Mouse (Mus musculus) small intestine, adult 2 months (tissue): ENCODE results near the gene Col1a2. TPM values are rescaled to one million over a fixed set of nuclear protein-coding genes. Genes with fewer than 3 reads are reported as not detected.

Experiments
- H3K27ac ChIP-seq: fragments of 200-500 bp; 2 replicates; pipeline ENCODE4 v1.5.1; 2012; ENCODE audit warnings: low read depth, low read length, control low read depth, inconsistent platforms; ENCODE audit not compliant: insufficient read depth
- H3K27me3 ChIP-seq: fragments of 200-500 bp; 2 replicates; pipeline ENCODE4 v1.6.1; 2012; ENCODE audit warnings: mild to moderate bottlenecking, moderate library complexity, low read length, inconsistent platforms; ENCODE audit not compliant: control insufficient read depth, insufficient read depth
- H3K36me3 ChIP-seq: fragments of 200-500 bp; 2 replicates; pipeline ENCODE4 v1.6.1; 2012; ENCODE audit warnings: mild to moderate bottlenecking, low read length, control low read depth, inconsistent platforms; ENCODE audit not compliant: control insufficient read depth, insufficient read depth
- H3K4me1 ChIP-seq: fragments of 200-500 bp; 2 replicates; pipeline ENCODE4 v1.6.1; 2012; ENCODE audit warnings: low read length, inconsistent platforms, mixed read lengths; ENCODE audit not compliant: control insufficient read depth, insufficient read depth, insufficient read length
- H3K4me3 ChIP-seq: fragments of 200-500 bp; 2 replicates; pipeline ENCODE4 v1.5.1; 2012; ENCODE audit warnings: low read depth, mild to moderate bottlenecking, control low read depth, inconsistent platforms, low read length, moderate library complexity
- CTCF ChIP-seq: fragments of 200-500 bp; IDR thresholded peaks from 2 replicates; pipeline ENCODE4 v1.5.1; 2012; ENCODE audit warnings: low read depth, mild to moderate bottlenecking, control low read depth, inconsistent platforms, low read length, moderate library complexity, mixed read lengths; ENCODE audit not compliant: insufficient replicate concordance, insufficient read length; ENCODE audit errors: extremely low read depth
- POLR2A ChIP-seq: fragments of 200-500 bp; IDR thresholded peaks from 2 replicates; pipeline ENCODE4 v1.6.1; 2012; ENCODE audit warnings: low read depth, mild to moderate bottlenecking, control low read depth, inconsistent platforms, low read length, moderate library complexity
- WGBS: fragments of 180-500 bp; shearing (Covaris S2); methylation state at CpG from one replicate; pipeline ENCODE4 v1.1.7; 2018; 5-methylcytosine and 5-hydroxymethylcytosine counted together
- polyA plus RNA-seq: library from polyadenylated mRNA; depleted of rRNA; stranded (reverse); fragments of >200 nt; gene quantifications from 2 replicates; pipeline ENCODE4 v1.2.3, GENCODE M21; 2012

Gene Col1a2
- polyA plus RNA-seq, 1 experiment: 39.8 TPM

DNA sequence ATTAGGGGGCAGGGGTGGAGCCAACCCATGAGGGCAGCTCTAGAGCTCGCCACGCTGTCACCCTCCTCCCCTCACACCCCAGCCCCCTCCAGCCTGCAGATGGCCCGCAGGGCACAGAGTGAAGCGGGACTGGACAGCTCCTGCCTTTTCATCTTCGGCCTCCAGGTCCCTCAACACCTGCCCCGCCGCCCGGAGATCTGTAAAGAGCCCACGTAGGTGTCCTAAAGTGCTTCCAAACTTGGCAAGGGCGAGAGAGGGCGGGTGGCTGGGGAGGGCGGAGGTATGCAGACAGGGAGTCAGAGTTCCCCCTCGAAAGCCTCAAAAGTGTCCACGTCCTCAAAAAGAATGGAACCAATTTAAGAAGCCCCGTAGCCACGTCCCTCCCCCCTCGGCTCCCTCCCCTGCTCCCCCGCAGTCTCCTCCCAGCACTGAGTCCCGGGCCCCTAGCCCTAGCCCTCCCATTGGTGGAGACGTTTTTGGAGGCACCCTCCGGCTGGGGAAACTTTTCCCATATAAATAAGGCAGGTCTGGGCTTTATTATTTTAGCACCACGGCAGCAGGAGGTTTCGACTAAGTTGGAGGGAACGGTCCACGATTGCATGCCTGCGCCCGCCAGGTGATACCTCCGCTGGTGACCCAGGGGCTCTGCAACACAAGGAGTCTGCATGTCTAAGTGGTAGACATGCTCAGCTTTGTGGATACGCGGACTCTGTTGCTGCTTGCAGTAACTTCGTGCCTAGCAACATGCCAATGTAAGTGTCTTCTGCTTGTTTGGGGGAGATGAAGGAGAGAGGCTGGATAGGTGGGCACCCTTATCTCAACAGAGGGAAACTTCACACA is 764 bp downstream of the Col1a2 start:
- Histone ChIP-seq H3K36me3 (no peaks in the 10 kb centered on the region), H3K27ac (peak overlapping the region; percentile 79), H3K4me3 (peak overlapping the region; percentile 61), H3K4me1 (no peaks in the 10 kb centered on the region), H3K27me3 (no peaks in the 10 kb centered on the region; the same call in 1 of the 2 replicates)
- TF ChIP-seq POLR2A (0 out of 2 replicates have a peak, but pooled peaks have one; percentile 7), CTCF (peak; percentile 5; the same call in 1 of the 2 replicates)
- 3% methylated on average over 31 of the region's 31 CpGs for WGBS

DNA sequence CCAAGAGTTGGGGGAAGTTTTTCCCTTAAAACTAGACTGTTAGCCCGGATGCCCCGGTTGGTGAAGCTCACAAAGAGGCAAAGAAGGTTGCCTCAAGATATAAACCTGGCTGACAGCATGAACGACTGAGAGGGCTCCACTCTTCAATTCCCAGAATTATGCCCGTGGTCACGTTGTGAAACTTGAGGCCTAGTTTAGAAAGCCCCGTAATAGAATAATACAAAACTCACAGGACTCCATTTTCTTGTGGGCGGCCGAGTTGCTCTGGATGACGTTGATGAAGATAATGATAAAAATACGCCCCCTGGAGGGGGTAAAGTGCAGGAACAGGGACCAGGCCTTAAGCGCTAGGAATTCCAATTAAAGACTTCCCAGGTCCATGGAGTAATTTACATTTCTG is 1.5 kb downstream of the Col1a2 start:
- H3K4me1 ChIP-seq: no peaks in the 10 kb centered on the region
- peak overlapping the region; percentile 34; the same call in 1 of the 2 replicates for H3K4me3 ChIP-seq
- H3K36me3 ChIP-seq: no peaks in the 10 kb centered on the region
- 32% methylated on average over 11 of the region's 11 CpGs for WGBS
- H3K27me3 ChIP-seq: no peaks in the 10 kb centered on the region; the same call in 1 of the 2 replicates
- no peak for TF ChIP-seq POLR2A
- no peak for TF ChIP-seq CTCF
- H3K27ac ChIP-seq: peak overlapping the region; percentile 79

DNA sequence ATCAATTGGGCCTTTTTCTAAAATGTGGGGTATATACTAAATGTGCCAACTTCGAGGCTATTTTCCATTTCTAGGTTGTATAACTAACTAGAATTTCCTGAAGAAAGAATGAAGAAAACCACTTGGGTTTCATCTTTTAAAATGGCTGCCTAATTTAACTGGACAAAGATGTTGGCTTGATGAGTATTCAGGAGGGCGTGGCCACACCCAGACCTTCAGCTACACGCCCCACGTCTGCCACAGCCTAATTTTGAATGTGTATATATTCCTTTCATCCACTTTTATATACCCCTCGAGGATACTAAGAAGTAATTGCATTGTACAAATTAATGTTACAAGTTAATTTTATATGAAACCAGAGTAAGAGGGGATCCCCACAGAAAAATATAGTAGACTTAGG is 2.2 kb downstream of the Col1a2 start:
- no peaks in the 10 kb centered on the region for H3K36me3 ChIP-seq
- H3K27ac ChIP-seq: no peak overlapping the region
- no peak overlapping the region for H3K4me3 ChIP-seq
- WGBS: 48% methylated on average over 5 of the region's 5 CpGs
- H3K4me1 ChIP-seq: no peaks in the 10 kb centered on the region
- no peak for TF ChIP-seq CTCF
- no peaks in the 10 kb centered on the region; the same call in 1 of the 2 replicates for H3K27me3 ChIP-seq

DNA sequence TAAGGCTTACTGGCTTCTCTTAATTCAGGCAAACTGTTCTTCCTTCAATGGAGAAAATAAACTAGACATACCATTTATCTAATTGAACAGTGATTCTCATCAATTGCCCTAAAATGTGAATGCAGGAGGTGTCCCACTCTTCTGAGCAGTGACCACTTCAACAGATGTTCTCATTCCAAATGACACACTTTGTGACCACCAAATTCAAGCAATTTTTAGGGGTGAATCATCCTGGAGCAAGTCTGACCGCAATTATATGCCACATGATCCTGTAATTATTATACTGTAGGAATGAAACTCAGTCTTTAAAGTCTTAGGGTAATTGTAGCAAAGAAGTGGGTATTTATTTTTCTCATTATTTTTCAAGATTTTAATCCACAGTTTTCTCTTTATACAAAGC is 2.7 kb downstream of the Col1a2 start:
- H3K27me3 ChIP-seq: no peaks in the 10 kb centered on the region; the same call in 1 of the 2 replicates
- no peak overlapping the region for H3K27ac ChIP-seq
- 72% methylated on average over 1 of the region's 1 CpGs for WGBS
- H3K36me3 ChIP-seq: no peaks in the 10 kb centered on the region
- no peak for TF ChIP-seq CTCF
- no peak for TF ChIP-seq POLR2A
- no peak overlapping the region for H3K4me3 ChIP-seq
- no peaks in the 10 kb centered on the region for H3K4me1 ChIP-seq

DNA sequence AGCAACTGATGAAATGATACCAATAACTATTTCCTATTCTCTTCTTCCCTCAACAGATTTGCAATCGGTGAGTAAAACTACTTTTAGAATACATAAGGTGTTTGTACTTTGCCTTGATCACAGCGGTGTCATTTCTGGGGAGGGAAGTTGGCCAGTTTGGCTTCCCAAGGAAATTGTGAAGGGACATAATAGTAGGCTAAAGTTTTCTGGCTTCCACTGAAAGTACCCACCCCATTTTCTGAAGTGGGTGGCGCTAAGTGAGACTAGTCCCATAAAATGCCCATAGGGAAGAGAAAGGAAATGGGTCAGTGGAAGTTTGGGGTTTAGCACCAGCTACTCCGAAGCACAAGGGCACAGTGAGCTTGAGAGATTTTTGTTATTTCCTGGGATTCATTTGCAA is 3.7 kb downstream of the Col1a2 start:
- Histone ChIP-seq H3K27me3 (no peaks in the 10 kb centered on the region; the same call in 1 of the 2 replicates), H3K36me3 (no peaks in the 10 kb centered on the region), H3K4me3 (no peak overlapping the region), H3K4me1 (no peaks in the 10 kb centered on the region), H3K27ac (no peak overlapping the region)
- TF ChIP-seq CTCF: no peak
- no peak for TF ChIP-seq POLR2A
- 78% methylated on average over 4 of the region's 4 CpGs for WGBS

DNA sequence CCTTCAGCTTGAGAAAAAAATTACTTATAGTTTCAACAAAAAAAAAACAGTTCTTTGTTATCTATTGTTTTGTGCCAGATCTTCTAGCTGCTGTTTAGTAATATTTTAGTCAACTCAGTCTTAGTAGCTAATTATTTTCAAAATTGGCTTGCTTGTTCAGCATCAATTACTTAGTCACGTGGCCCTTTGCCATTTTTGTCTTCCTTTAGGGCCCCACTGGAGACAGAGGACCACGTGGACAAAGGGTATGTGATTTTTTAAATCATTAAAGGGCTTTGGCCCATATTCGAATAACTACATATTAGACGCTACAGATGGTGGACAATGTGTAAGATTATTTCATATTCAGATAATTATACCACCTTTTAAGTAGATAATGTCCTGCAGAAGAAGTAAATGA is 4.8 kb downstream of the Col1a2 start:
- H3K4me1 ChIP-seq: no peaks in the 10 kb centered on the region

DNA sequence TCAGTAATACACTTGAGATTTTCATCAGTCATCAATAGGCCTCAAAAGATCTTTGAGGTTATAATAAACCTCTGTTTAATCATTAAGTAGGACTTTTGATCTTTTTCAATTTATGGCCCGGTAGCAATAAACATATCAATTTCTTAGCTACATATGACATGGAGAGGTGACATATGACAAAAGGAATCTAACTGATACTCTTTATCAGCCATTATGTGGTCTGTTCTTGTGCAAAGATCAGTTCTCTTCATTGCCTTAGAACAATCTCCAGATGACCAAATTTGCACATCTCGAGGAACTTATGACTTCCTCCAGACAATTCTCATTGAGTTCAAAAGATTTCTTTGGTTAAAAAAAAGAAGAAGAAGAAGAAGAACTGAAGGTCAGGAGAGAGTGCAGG is 10.1 kb downstream of the Col1a2 start:
- 29% methylated on average over 2 of the region's 2 CpGs for WGBS
- no peak for TF ChIP-seq POLR2A
- no peak for TF ChIP-seq CTCF
- H3K27ac ChIP-seq: no peak overlapping the region
- H3K4me3 ChIP-seq: no peak overlapping the region
- no peaks in the 10 kb centered on the region for H3K27me3 ChIP-seq
- no peaks in the 10 kb centered on the region for H3K36me3 ChIP-seq
- H3K4me1 ChIP-seq: no peaks in the 10 kb centered on the region

More for the DNA sequence above, 4.8 kb downstream of the Col1a2 start:
- Histone ChIP-seq H3K36me3 (no peaks in the 10 kb centered on the region), H3K27me3 (no peaks in the 10 kb centered on the region; the same call in 1 of the 2 replicates), H3K4me3 (no peak overlapping the region), H3K27ac (no peak overlapping the region)
- TF ChIP-seq CTCF: no peak
- TF ChIP-seq POLR2A: no peak
- WGBS: 63% methylated on average over 4 of the region's 4 CpGs

DNA sequence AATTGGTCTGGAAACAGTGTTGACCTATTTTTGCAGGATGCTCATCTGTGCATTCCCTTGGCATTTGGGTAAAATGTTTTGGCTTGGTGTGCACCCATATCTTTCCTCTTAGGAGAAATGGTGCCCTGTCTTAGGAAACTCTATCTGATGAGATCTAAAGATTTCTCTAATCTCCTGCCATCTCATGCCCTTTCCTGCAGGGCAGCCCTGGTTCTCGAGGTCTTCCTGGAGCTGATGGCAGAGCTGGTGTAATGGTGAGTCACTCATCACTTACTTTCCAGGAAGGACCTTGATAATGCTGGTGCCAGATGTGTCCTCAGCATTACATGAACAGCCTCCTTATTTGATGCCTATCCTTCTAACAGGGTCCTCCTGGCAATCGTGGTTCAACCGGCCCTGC is 16.4 kb downstream of the Col1a2 start:
- Histone ChIP-seq H3K27ac (no peak overlapping the region), H3K27me3 (no peaks in the 10 kb centered on the region), H3K36me3 (no peaks in the 10 kb centered on the region), H3K4me1 (no peaks in the 10 kb centered on the region), H3K4me3 (no peak overlapping the region)
- WGBS: 62% methylated on average over 3 of the region's 3 CpGs
- TF ChIP-seq CTCF (no peak), POLR2A (no peak)
